Mouse (Mus musculus) cerebellum, adult 8-10 months (tissue): ENCODE results near the gene Gm28048.
A peak's percentile ranks its signal among the peaks of the same experiment; 100 is the strongest.

Source experiments
- DNase-seq: peaks from one replicate; pipeline ENCODE4 v3.0.0; 2022

The Gm28048 gene

GRCm38 (mm10) chr11:22989786-22990185, 7.9 kb upstream of the Gm28048 start:
- no peak for DNase-seq

GRCm38 (mm10) chr11:22987357-22987756, 5.5 kb upstream of the Gm28048 start:
- peak; percentile 61 for DNase-seq

GRCm38 (mm10) chr11:22985510-22985909, 3.6 kb upstream of the Gm28048 start:
- no peak for DNase-seq

- no peak for DNase-seq
These were observed 956 bp upstream of the Gm28048 start for GRCm38 (mm10) chr11:22982846-22983245.

- DNase-seq = no peak
These were observed 343 bp downstream of the Gm28048 start for GRCm38 (mm10) chr11:22981543-22981950.

GRCm38 (mm10) chr11:22981041-22981440, 849 bp downstream of the Gm28048 start:
- no peak for DNase-seq

GRCm38 (mm10) chr11:22979221-22979620, 2.7 kb downstream of the Gm28048 start:
- no peak for DNase-seq

DNA sequence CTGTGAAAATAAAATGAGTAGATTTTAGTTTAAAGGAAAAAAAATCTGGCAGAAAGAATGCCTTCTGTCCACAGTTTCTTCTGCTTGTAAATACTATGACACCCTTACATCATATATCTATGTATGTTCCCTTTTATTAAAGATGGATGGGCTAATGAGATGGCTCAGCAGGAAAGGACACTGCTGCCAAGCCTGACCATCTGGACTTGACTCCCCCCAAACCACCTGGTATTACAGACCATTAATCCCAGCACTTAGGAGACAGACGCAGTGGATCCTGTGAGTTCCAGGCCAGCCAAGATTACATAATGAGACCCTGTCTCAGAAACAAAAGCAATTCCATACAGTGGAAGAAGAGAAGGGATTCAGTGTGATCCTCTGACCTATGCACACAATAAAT, 3.2 kb downstream of the Gm28048 start:
- peak; percentile 61 for DNase-seq

GRCm38 (mm10) chr11:22978215-22978614, 3.7 kb downstream of the Gm28048 start:
- DNase-seq = no peak

- DNase-seq = no peak
These were observed 8.3 kb downstream of the Gm28048 start for GRCm38 (mm10) chr11:22973599-22973998.

- DNase-seq = peak; percentile 85
These were observed 9.0 kb downstream of the Gm28048 start for GRCm38 (mm10) chr11:22972746-22973526.

DNA sequence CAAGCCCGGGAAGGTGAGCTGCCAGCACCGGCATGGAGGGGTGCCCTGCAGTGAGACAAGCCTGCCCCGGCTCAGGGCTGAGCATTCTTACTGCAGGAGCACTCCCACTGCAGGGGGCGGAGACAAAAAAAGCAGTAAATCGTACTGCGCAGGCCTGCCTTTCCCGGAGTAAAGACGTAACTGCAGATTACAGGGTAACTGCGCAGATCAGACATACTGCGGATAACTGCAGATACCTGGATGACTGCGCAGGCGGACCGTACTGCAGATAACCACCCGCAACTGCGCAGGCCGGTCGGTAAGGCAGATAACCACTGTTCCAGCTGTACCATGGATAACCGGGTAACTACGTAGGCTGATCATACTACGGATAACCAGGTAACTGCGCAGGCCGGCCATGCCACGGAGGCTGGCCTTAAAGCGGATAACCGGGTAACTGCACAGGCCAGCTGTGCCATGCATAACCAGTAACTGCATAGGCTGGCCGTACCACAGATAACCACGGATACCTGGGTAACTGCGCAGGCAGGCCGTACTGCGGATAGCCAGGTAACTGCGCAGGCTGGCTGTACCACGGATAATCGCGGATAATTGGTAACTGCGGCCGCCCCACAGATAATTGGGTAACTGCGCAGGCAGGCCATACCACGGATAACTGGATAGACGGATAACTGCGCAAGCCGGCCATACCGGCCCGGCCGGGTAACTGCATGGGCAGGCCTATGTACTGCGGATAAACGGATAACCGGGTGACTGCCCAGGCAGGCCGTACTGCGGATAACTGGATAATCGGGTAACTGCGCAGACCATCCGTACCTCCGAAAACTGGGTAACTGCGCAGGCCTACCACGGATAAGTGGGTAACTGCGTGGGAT, 9.8 kb downstream of the Gm28048 start, which contains the start of gene Zrsr1:
TSS of gene Zrsr1 (plus strand) at position 171 of the 875 bp plus-strand sequence.
- peak; percentile 73 for DNase-seq

- DNase-seq = no peak
These were observed 11.3 kb downstream of the Gm28048 start for GRCm38 (mm10) chr11:22970546-22970945.

- DNase-seq = no peak
These were observed 12.4 kb downstream of the Gm28048 start for GRCm38 (mm10) chr11:22969486-22969885.

DNA sequence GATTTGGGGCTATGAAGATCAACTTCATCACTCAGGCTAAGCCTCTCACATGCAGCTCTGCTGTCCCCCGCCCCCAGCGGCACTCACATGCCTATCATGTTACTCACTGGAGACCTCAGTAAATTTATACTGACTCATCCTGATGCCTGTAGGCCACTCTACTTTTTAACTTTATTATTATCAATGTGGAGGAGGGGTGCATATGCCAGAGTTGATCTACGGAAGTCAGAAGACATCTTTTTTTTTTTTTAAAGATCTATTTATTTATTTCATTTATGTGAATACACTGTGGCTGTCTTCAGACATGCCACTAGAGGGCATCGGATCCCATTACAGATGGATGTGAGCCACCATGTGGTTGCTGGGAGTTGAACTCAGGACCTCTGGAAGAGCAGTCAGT, 16.4 kb downstream of the Gm28048 start:
- DNase-seq = no peak

DNA sequence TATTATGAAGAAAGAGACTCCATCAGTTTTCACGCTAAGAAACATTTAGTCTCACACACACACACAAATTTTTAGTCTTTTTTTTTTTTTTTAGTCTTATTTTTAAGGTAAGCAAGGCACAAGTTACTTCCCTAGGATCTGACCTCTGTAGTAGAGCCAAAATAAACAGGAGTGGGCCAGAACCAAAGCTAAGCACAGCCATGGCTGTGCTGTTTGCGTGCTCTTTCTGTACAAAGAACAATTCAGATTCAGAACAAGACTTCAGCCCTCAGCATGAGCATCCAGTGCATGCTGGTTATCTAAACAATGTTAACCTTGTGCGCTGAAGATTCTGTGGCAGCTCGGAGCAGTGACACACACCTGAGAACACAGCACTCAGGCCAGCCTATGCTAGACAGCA, 17.5 kb downstream of the Gm28048 start:
- no peak for DNase-seq

DNA sequence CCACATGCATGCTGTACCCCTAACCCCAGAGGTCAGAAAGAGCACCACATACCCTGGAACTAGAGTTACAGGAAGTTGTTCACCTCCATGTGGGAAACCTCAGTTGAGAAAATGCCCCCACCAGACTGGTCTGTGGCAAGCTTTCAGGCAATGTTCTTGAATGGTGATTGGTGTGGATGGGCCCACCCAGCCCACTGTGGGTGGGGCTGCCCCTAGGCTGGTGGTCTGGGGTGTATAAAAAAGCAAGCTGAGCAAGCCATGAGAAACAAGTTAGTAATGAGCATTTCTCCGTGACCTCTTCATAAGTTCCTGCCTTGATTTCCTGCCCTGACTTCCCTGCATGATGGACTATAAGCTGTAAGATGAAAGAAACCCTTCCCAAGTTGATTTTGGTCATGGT, 19.8 kb downstream of the Gm28048 start:
- no peak for DNase-seq

GRCm38 (mm10) chr11:22957791-22958374, 24.0 kb downstream of the Gm28048 start:
- no peak for DNase-seq

GRCm38 (mm10) chr11:22956830-22957229, 25.1 kb downstream of the Gm28048 start:
- no peak for DNase-seq

- no peak for DNase-seq
These were observed 25.5 kb downstream of the Gm28048 start for GRCm38 (mm10) chr11:22956346-22956745.

- DNase-seq = no peak
These were observed 29.2 kb downstream of the Gm28048 start for GRCm38 (mm10) chr11:22952668-22953067.

DNA sequence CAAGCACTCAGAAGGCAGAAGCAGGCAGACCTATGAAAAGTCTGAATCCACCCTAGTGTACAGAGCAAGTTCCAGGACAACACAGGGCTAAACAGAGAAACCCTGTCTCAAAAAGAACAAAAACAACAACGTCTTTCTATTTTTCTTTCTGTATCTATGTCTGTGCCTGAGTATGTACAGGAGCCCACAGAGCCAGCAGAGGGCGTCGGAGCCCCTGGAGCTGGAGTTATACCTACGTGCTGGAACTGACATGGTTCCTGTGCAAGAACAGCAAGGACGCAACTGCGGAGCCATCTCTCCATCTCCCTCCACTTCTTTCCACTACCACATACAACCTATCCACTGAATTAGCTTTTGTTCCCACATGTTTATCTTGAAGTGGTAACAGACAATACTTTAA, 31.8 kb downstream of the Gm28048 start:
- DNase-seq = no peak

DNA sequence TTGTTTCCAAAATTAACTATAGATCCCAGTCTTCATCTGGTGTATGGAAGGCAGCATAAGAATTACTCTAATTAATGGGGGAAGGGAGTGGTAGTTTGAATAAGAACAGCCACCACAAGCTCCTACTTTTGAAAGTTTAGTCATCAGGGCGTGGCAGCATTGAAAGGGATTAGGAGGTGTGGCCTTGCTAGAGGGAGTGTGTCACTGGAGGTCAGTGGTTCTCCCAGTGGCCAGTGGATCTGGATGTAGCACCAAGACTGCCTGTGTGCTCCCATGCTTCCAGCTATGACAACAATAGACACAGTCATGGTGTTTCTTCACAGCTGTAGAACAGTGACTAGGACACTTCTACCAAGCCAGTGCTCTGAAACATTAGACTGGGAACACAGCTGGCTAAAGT, 32.8 kb downstream of the Gm28048 start:
- no peak for DNase-seq

- DNase-seq = no peak
These were observed 42.9 kb downstream of the Gm28048 start for GRCm38 (mm10) chr11:22938983-22939382.
